Mouse (Mus musculus) forebrain, embryonic 10.5 days (tissue): ENCODE measurements around the gene Akap1. TPM values are rescaled to one million over a fixed set of nuclear protein-coding genes. Genes with fewer than 3 reads are reported as not detected.

Source experiments
- DNase-seq: peaks from one replicate; pipeline ENCODE4 v3.0.0-alpha.2; 2017; ENCODE audit warnings: low spot score; ENCODE audit errors: extremely low spot score
- H3K27ac ChIP-seq: fragments of 300-500 bp; sonication (generic); 2 replicates; pipeline ENCODE4 v1.5.1; 2016; ENCODE audit warnings: mild to moderate bottlenecking
- H3K27me3 ChIP-seq: fragments of 300-500 bp; sonication (generic); 2 replicates; pipeline ENCODE4 v1.6.1; 2016; ENCODE audit warnings: mild to moderate bottlenecking; ENCODE audit not compliant: poor library complexity, severe bottlenecking
- H3K36me3 ChIP-seq: fragments of 300-500 bp; sonication (generic); replicated peaks from 2 replicates; pipeline ENCODE4 v1.6.1; 2016; ENCODE audit warnings: mild to moderate bottlenecking, moderate library complexity
- H3K4me1 ChIP-seq: fragments of 300-500 bp; sonication (generic); 2 replicates; pipeline ENCODE4 v1.6.1; 2016
- H3K4me3 ChIP-seq: fragments of 300-500 bp; sonication (generic); 2 replicates; pipeline ENCODE4 v1.5.1; 2016; ENCODE audit warnings: mild to moderate bottlenecking, moderate library complexity
- H3K9me3 ChIP-seq: fragments of 300-500 bp; sonication (generic); 2 replicates; pipeline ENCODE4 v1.6.1; 2016; ENCODE audit warnings: mild to moderate bottlenecking, moderate library complexity
- WGBS: fragments of 180-500 bp; shearing (Covaris S2); methylation state at CpG from one replicate; pipeline ENCODE4 v1.1.7; 2016; 5-methylcytosine and 5-hydroxymethylcytosine counted together
- polyA plus RNA-seq: library from polyadenylated mRNA; unstranded; fragments of >200 nt; fragmentation: Nextera tagmentation; extraction: Ambion mirVana; gene quantifications from 2 replicates; pipeline ENCODE4 v1.2.1, GENCODE M21; 2016

Akap1 gene
- polyA plus RNA-seq, 1 experiment from 2014 or later = 19.2 TPM

DNA sequence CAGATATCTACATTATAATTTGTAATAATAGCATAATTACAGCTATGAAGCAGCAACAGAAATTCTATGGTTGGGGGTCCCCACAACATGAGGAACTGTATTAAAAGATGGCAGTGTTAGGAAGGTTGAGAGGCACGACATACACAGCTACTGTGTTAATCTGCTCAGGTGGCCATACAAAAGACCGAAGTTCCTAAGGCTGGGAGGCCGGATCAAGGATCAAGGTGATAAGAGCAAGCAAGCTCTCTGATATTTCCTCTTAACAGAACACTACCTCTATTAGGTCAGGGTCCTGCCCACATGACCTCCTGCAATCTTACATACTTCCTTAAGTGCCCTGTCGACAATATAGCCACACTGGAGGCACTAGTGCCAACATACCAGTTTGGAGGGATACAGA lies 80.9 kb downstream of the Akap1 start:
- Histone ChIP-seq H3K9me3 (no peaks in the 10 kb centered on the region), H3K27ac (no peak overlapping the region), H3K27me3 (no peaks in the 10 kb centered on the region), H3K4me1 (no peaks in the 10 kb centered on the region), H3K36me3 (no peaks in the 10 kb centered on the region), H3K4me3 (no peak overlapping the region)
- 87% methylated on average over 4 of the region's 4 CpGs for WGBS
- no peak for DNase-seq

DNA sequence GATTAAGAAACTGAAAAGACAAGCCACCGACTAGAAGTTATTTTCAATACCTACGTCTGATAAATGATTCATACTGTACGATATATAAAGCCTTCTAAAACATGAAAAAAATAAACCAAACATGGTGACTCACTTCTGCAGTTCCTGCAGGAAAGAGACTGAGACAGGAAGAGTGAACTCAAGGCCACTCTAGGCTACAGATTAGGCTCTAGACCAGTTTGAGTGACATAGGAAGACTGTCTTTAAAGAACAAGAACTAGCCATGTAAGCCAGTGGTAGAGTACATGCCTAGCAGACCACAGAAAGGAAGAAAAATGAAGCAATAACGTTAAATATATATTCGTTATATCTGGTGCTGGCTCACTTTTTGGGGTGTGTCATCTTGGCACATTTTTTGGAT lies 81.9 kb downstream of the Akap1 start:
- Histone ChIP-seq H3K27ac (no peak overlapping the region), H3K9me3 (no peaks in the 10 kb centered on the region), H3K4me3 (no peak overlapping the region), H3K4me1 (no peaks in the 10 kb centered on the region), H3K27me3 (peaks cover 10% of the 10 kb centered on the region), H3K36me3 (no peaks in the 10 kb centered on the region)
- DNase-seq = no peak
- 98% methylated on average over 5 of the region's 5 CpGs for WGBS

Other genes starting within 250 kb of the Akap1 start
- 19.2 and 20.4 TPM in 2 replicates for gene Msi2, start 146.1 kb downstream of the Akap1 start, polyA plus RNA-seq
- gene Scpep1, start 90.9 kb upstream of the Akap1 start, polyA plus RNA-seq = 72.7 and 76.2 TPM in 2 replicates
- gene Elobl, start 102.3 kb upstream of the Akap1 start, polyA plus RNA-seq = not detected in 2 replicates
- 29.4 TPM in 2 replicates for gene Coil, start 105.7 kb upstream of the Akap1 start, polyA plus RNA-seq
- 2.1 and 2.5 TPM in 2 replicates for gene Trim25, start 134.8 kb upstream of the Akap1 start, polyA plus RNA-seq
- gene Dgke, start 202.3 kb upstream of the Akap1 start, polyA plus RNA-seq = 4.3 and 4.8 TPM in 2 replicates
- not detected in 2 replicates for gene Gm525, start 209.3 kb upstream of the Akap1 start, polyA plus RNA-seq